Mouse (Mus musculus): ENCODE results near the gene Ankrd63. TPM values are rescaled to one million over a fixed set of nuclear protein-coding genes. Genes with fewer than 3 reads are reported as not detected.
A peak's percentile ranks its signal among the peaks of the same experiment; 100 is the strongest.

The Ankrd63 gene
- total RNA-seq (2021) = 1 to 10 TPM; 1.3 to 2.5 TPM
- polyA plus RNA-seq (2012; rRNA removed) = 1.1 and 3.5 TPM in 2 replicates
- long read RNA-seq = 0 reads

- no peaks in the 10 kb centered on the region; the same call in 1 of the 2 replicates for H3K4me1 ChIP-seq (ENCODE audit: control insufficient read depth, insufficient read depth, low read length)
- H3K36me3 ChIP-seq (ENCODE audit: control insufficient read depth, insufficient read depth, low read length) = no peaks in the 10 kb centered on the region
- DNase-seq = peak; percentile 39 to 40
- peak within 1 kb of the TSS; percentile 59 for H3K9ac ChIP-seq (ENCODE audit: low read depth, low read length)
- H3K27ac ChIP-seq = no peak within 1 kb of the TSS
- intact Hi-C loops (cut with DNase I) = loop anchor here (2.0 to 5.0 kb wide), 2 partner anchors 43 to 55 kb away; partner anchors contain the start of gene Inafm2
- H3K79me2 ChIP-seq (replicated peaks; ENCODE audit: control insufficient read depth, insufficient read depth, low read length) = no peaks in the 10 kb centered on the region
- WGBS = 7% methylated on average over 50 of the region's 50 CpGs
- no peak for TF ChIP-seq POLR2A (IDR thresholded peaks at IDR 0.05; ENCODE audit: insufficient read depth, low read depth, low read length)
- TF ChIP-seq EP300 (IDR thresholded peaks at IDR 0.05; ENCODE audit: insufficient read depth, low read depth, low read length) = no peak
- no peak for TF ChIP-seq CTCF (IDR thresholded peaks at IDR 0.05)
- peak within 1 kb of the TSS; percentile 39 for H3K4me3 ChIP-seq
- H3K27me3 ChIP-seq (ENCODE audit: control insufficient read depth, insufficient read depth, low read length) = peaks cover 14% of the 10 kb centered on the region
Measured at GRCm38 (mm10) chr2:118703913-118704730, at the start of gene Ankrd63. Gene Ankrd63 (minus strand): TSS chr2:118703963.

- Histone ChIP-seq H3K4me3 (no peak overlapping the region), H3K36me3 (ENCODE audit: control insufficient read depth, insufficient read depth, low read length) (0 out of 2 replicates have a peak, but pooled peaks cover 2% of the 10 kb centered on the region), H3K27ac (peak overlapping the region; percentile 77), H3K4me1 (ENCODE audit: control insufficient read depth, insufficient read depth, low read length) (peaks cover 15% of the 10 kb centered on the region), H3K9ac (ENCODE audit: low read depth, low read length) (0 out of 2 replicates have a peak overlapping the region, but pooled peaks have one; percentile 16), H3K79me2 (replicated peaks; ENCODE audit: control insufficient read depth, insufficient read depth, low read length) (no peaks in the 10 kb centered on the region), H3K27me3 (ENCODE audit: control insufficient read depth, insufficient read depth, low read length) (no peaks in the 10 kb centered on the region)
- intact Hi-C loops (cut with DNase I) = no loop called here
- no peak for DNase-seq
- TF ChIP-seq CTCF (IDR thresholded peaks at IDR 0.05) = no peak
- TF ChIP-seq POLR2A (IDR thresholded peaks at IDR 0.05; ENCODE audit: insufficient read depth, low read depth, low read length) = no peak
- no peak for TF ChIP-seq EP300 (IDR thresholded peaks at IDR 0.05; ENCODE audit: insufficient read depth, low read depth, low read length)
- WGBS = 49% methylated on average over 4 of the region's 4 CpGs
Measured at GRCm38 (mm10) chr2:118752792-118753108, 49.0 kb upstream of the Ankrd63 start.

GRCm38 (mm10) chr2:118751896-118752791 lies 48.4 kb upstream of the Ankrd63 start:
- WGBS = 47% methylated on average over 16 of the region's 16 CpGs
- peak in 1 of 2 experiments; percentile 60 for DNase-seq
- Histone ChIP-seq H3K79me2 (replicated peaks; ENCODE audit: control insufficient read depth, insufficient read depth, low read length) (no peaks in the 10 kb centered on the region), H3K4me1 (ENCODE audit: control insufficient read depth, insufficient read depth, low read length) (peaks cover 15% of the 10 kb centered on the region), H3K36me3 (ENCODE audit: control insufficient read depth, insufficient read depth, low read length) (0 out of 2 replicates have a peak, but pooled peaks cover 2% of the 10 kb centered on the region), H3K27ac (peak overlapping the region; percentile 77), H3K4me3 (no peak overlapping the region), H3K9ac (ENCODE audit: low read depth, low read length) (0 out of 2 replicates have a peak overlapping the region, but pooled peaks have one; percentile 16), H3K27me3 (ENCODE audit: control insufficient read depth, insufficient read depth, low read length) (no peaks in the 10 kb centered on the region)
- intact Hi-C loops (cut with DNase I) = no loop called here
- 0 out of 2 replicates have a peak, but pooled peaks have one; percentile 13 for TF ChIP-seq POLR2A (IDR thresholded peaks at IDR 0.05; ENCODE audit: insufficient read depth, low read depth, low read length)
- 0 out of 2 replicates have a peak, but pooled peaks have one; percentile 10 for TF ChIP-seq EP300 (IDR thresholded peaks at IDR 0.05; ENCODE audit: insufficient read depth, low read depth, low read length)
- no peak for TF ChIP-seq CTCF (IDR thresholded peaks at IDR 0.05)

GRCm38 (mm10) chr2:118750476-118750875 lies 46.7 kb upstream of the Ankrd63 start:
- Histone ChIP-seq H3K9ac (ENCODE audit: low read depth, low read length) (0 out of 2 replicates have a peak overlapping the region, but pooled peaks have one; percentile 14), H3K27ac (peak overlapping the region; percentile 77), H3K4me1 (ENCODE audit: control insufficient read depth, insufficient read depth, low read length) (peaks cover 15% of the 10 kb centered on the region), H3K4me3 (no peak overlapping the region), H3K79me2 (replicated peaks; ENCODE audit: control insufficient read depth, insufficient read depth, low read length) (no peaks in the 10 kb centered on the region), H3K27me3 (ENCODE audit: control insufficient read depth, insufficient read depth, low read length) (no peaks in the 10 kb centered on the region), H3K36me3 (ENCODE audit: control insufficient read depth, insufficient read depth, low read length) (0 out of 2 replicates have a peak, but pooled peaks cover 2% of the 10 kb centered on the region)
- 38% methylated on average over 8 of the region's 8 CpGs for WGBS
- DNase-seq = peak; percentile 62 to 77
- TF ChIP-seq CTCF (IDR thresholded peaks at IDR 0.05) (no peak), POLR2A (IDR thresholded peaks at IDR 0.05; ENCODE audit: insufficient read depth, low read depth, low read length) (0 out of 2 replicates have a peak, but pooled peaks have one; percentile 36), EP300 (IDR thresholded peaks at IDR 0.05; ENCODE audit: insufficient read depth, low read depth, low read length) (peak; percentile 69)
- intact Hi-C loops (cut with DNase I) = no loop called here

- H3K4me1 ChIP-seq (ENCODE audit: control insufficient read depth, insufficient read depth, low read length) = peaks cover 19% of the 10 kb centered on the region
- intact Hi-C loops (cut with DNase I) = loop anchor here (5.0 to 10.0 kb wide), 4 partner anchors 47 to 798 kb away; partner anchors contain the start of genes Ankrd63, Chp1, Exd1 and Ivd
- 57% methylated on average over 10 of the region's 10 CpGs for WGBS
- 0 out of 2 replicates have a peak, but pooled peaks cover 2% of the 10 kb centered on the region for H3K36me3 ChIP-seq (ENCODE audit: control insufficient read depth, insufficient read depth, low read length)
- no peaks in the 10 kb centered on the region for H3K27me3 ChIP-seq (ENCODE audit: control insufficient read depth, insufficient read depth, low read length)
- H3K27ac ChIP-seq = peak overlapping the region; percentile 77
- no peak overlapping the region for H3K4me3 ChIP-seq
- TF ChIP-seq EP300 (IDR thresholded peaks at IDR 0.05; ENCODE audit: insufficient read depth, low read depth, low read length) (peak; percentile 81; the same call in 1 of the 2 replicates), POLR2A (IDR thresholded peaks at IDR 0.05; ENCODE audit: insufficient read depth, low read depth, low read length) (peak; percentile 47; the same call in 1 of the 2 replicates), CTCF (IDR thresholded peaks at IDR 0.05) (peak; percentile 6; the same call in 1 of the 2 replicates)
- no peaks in the 10 kb centered on the region for H3K79me2 ChIP-seq (replicated peaks; ENCODE audit: control insufficient read depth, insufficient read depth, low read length)
- DNase-seq = peak; percentile 25 to 58
- no peak overlapping the region for H3K9ac ChIP-seq (ENCODE audit: low read depth, low read length)
Measured at GRCm38 (mm10) chr2:118749341-118749884, 45.6 kb upstream of the Ankrd63 start.
